ENCODE assay signal across 17 mouse cellular contexts in the genomic region with DNA sequence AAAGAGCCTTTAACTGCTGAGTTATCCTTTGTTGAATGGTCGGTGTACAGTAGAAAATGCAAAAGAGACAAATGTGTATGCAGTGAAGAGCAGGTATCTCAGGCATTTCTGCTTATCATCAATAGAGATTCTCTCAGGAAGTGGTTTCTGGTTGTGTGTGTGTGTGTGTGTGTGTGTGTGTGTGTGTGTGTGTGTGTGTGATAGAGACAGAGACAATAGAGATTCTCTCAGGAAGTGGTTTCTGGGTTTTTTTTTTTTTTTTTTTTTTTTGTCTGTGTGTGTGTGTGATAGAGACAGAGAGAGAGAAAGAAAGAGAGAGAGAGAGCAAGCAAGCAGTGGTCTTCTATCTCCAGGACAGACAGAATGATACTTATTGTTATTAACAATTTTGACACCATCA. TPM values are rescaled to one million over a fixed set of nuclear protein-coding genes. Genes with fewer than 3 reads are reported as not detected.
A peak's percentile ranks its signal among the peaks of the same experiment; 100 is the strongest.
DNase-seq lines count a peak whose midpoint lies in the region; TF ChIP-seq lines count a peak whose summit lies in the region.
"Had no signal": no experiment of that assay in that cellular context is flagged by ENCODE, and none has a peak within 500 bp of the region (broad histone marks: within the 10 kb centered on the region; RNA-seq: fewer than 3 reads in every experiment).

No protein-coding gene starts in this region.

- H3K9me3 ChIP-seq in MEL (replicated peaks; ENCODE audit: insufficient read depth, low read length) = no peaks in the 10 kb centered on the region

- no peak for TF ChIP-seq POLR2A in MEL (IDR thresholded peaks at IDR 0.05; ENCODE audit: control insufficient read depth in 1 of 2, insufficient read depth in 1 of 2, low read depth in 1 of 2, low read length in 2 of 2, poor library complexity in 1 of 2)

- peak; percentile 6 for DNase-seq in MEL (ENCODE audit: low read depth, low spot score)
- no peak for DNase-seq in spleen, adult 18-20 months
- DNase-seq: adrenal gland, adult 2 months; adrenal gland, adult 8-10 months; adrenal gland, postnatal 10 days; adrenal gland, postnatal 14 days; adrenal gland, postnatal 25 days; adrenal gland, postnatal 36 days; B cell, adult 2 months; cerebellum, adult 11 months; cerebellum, adult 11-12 months; cerebellum, adult 18-20 months; cerebellum, adult 2 months; cerebellum, adult 8-10 months had no signal

- H3K36me3 ChIP-seq in MEL (ENCODE audit: control insufficient read depth in 1 of 2, insufficient read depth in 2 of 2, low read length in 2 of 2) = no peaks in the 10 kb centered on the region
- H3K36me3 ChIP-seq: G1E had no signal

- peak; percentile 9 to 62; a peak in 2 of 4 replicates for TF ChIP-seq EP300 in MEL (IDR thresholded peaks at IDR 0.05; ENCODE audit: low read depth in 1 of 2, low read length in 2 of 2)

- H3K27me3 ChIP-seq in MEL (ENCODE audit: control insufficient read depth in 1 of 2, insufficient read depth in 2 of 2, low read length in 2 of 2) = no peaks in the 10 kb centered on the region
- H3K27me3 ChIP-seq: CH12.LX, Patski had no signal

- H3K9ac ChIP-seq in MEL (ENCODE audit: control insufficient read depth, low read depth, low read length, poor library complexity, severe bottlenecking) = no peak overlapping the region

- no peak overlapping the region for H3K4me3 ChIP-seq in MEL (ENCODE audit: control insufficient read depth in 1 of 2, insufficient read depth in 1 of 2, low read depth in 2 of 2, low read length in 2 of 2)

- no peaks in the 10 kb centered on the region for H3K4me1 ChIP-seq in MEL (ENCODE audit: control insufficient read depth in 1 of 2, insufficient read depth in 2 of 2, low read length in 2 of 2)

- H3K79me2 ChIP-seq in MEL (ENCODE audit: control insufficient read depth, insufficient read depth, low read length, poor library complexity) = no peaks in the 10 kb centered on the region

- no peak for TF ChIP-seq CTCF in MEL (IDR thresholded peaks at IDR 0.05 in 2 of 3, conservative IDR thresholded peaks at IDR 0.05 in 1 of 3; ENCODE audit: control insufficient read depth in 1 of 3, insufficient read depth in 1 of 3, low read depth in 2 of 3, low read length in 3 of 3, poor library complexity in 1 of 3, severe bottlenecking in 1 of 3)

- TF ChIP-seq RAD21 in MEL (IDR thresholded peaks at IDR 0.05; ENCODE audit: low read depth, low read length) = no peak

- H3K27ac ChIP-seq in MEL (ENCODE audit: control insufficient read depth, low read depth, low read length) = no peak overlapping the region

TF ChIP-seq in MEL, 35 proteins besides CTCF, POLR2A, EP300 and RAD21:
- TF ChIP-seq ZNF384 (IDR thresholded peaks at IDR 0.05; ENCODE audit: low read depth, low read length) (peak; percentile 80), JUND (IDR thresholded peaks at IDR 0.05; ENCODE audit: low read depth, low read length) (no peak), TAL1 (IDR thresholded peaks at IDR 0.05; ENCODE audit: low read length) (no peak), USF2 (IDR thresholded peaks at IDR 0.05; ENCODE audit: borderline replicate concordance in 1 of 2, insufficient read depth in 1 of 2, low read depth in 1 of 2, low read length in 2 of 2) (no peak), RCOR1 (IDR thresholded peaks at IDR 0.05; ENCODE audit: low read depth, low read length) (no peak), TCF12 (IDR thresholded peaks at IDR 0.05; ENCODE audit: low read depth, low read length) (peak; percentile 47; the same call in 1 of the 2 replicates), USF1 (IDR thresholded peaks at IDR 0.05; ENCODE audit: low read depth, low read length) (no peak)

RNA-seq across cellular contexts. Expression of a gene that starts 15.0 kb away (rescaled TPM):
- total RNA-seq in MEL (2012; rRNA removed) = not detected in 2 replicates
- not detected for polyA plus RNA-seq in MEL (2012; ENCODE audit: insufficient read depth in 1 of 2, insufficient read length in 2 of 2, low read depth in 1 of 2, low replicate concordance in 2 of 2, missing spikeins in 1 of 2)
- total RNA-seq: CH12.LX had no signal
- polyA plus RNA-seq: adrenal gland, adult 2 months; G1E; Patski had no signal
